Mouse (Mus musculus): Measurements from ENCODE around the gene Cdc42ep2.

The Cdc42ep2 gene

GRCm38 (mm10) chr19:5940173-5940572 is 15.6 kb upstream of the Cdc42ep2 start:
- DNase-seq, result no peak

GRCm38 (mm10) chr19:5939715-5940114 is 15.1 kb upstream of the Cdc42ep2 start:
- no peak for DNase-seq

GRCm38 (mm10) chr19:5938516-5938915 is 13.9 kb upstream of the Cdc42ep2 start:
- no peak for DNase-seq

DNA sequence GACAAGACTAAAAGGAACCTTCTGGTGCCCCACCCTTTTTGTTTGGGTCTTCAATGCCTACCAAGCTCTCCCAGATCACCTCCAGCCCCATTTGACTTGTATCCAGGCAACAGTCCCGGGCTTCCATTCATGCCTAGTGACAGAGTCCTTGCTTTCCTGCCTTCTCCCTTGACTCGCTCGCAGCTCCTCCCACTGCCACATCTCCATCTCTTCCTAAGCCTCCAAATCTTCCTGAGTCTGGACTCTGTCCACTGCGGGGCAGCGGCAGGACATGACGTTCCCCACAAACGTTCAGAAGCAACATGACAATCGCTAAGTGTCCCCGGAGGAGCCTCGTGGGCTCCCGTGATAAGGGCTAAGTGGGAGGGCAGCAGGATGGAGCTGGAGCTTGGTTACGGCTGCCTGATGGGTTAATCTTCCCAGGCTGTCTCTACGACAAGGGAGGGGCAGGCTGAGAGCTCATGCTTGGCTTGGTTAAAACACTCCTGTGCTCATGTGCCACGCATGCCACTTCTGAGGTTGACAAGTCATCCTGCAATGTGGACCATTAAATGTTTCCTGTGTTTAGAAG is 13.3 kb upstream of the Cdc42ep2 start:
- DNase-seq, result no peak

- no peak for DNase-seq
Observed at GRCm38 (mm10) chr19:5937095-5937835, 12.6 kb upstream of the Cdc42ep2 start.

DNA sequence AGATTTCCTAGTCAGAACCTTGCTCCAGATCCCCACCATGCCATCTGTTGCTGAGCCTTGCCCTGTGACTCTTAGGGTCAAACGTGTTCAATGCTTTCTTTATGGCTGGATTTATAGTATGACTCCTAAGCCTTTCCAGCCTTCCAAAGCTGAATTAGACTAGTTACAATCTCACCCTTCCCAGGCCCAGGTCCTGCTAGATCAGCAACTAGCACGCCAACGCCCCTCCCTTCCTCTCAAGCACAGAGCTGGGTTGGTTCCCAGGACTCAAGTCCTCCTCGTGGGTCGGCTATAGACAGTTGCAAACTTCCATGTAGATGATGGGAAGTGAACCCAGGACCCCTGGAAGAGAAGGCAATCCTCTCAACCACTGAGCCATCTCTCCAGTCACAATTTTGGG is 11.1 kb upstream of the Cdc42ep2 start:
- DNase-seq, result no peak

- no peak for DNase-seq
Observed at GRCm38 (mm10) chr19:5935266-5935665, 10.7 kb upstream of the Cdc42ep2 start.

GRCm38 (mm10) chr19:5929634-5930596 is 5.3 kb upstream of the Cdc42ep2 start:
- DNase-seq, result no peak

- DNase-seq, result no peak
Observed at GRCm38 (mm10) chr19:5928546-5928945, 3.9 kb upstream of the Cdc42ep2 start.

DNA sequence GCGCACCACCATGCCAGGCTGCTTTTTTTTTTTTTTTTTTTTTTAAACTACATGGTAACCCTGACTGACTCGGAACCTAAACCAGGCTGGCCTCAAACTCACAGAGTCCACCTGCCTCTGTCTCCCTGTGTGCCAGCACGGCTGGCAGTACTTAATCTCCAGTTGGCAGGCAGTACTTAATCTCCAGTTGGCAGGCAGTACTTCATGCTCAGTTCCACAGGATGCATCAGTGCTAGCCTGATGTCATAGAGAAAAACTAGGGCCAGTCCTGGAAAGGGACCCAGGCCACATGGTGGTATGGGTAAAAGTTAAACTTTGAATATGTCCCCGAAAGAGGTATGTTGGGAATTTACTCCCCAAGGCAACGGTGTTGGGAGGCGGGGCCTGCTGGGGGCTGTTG is 3.5 kb upstream of the Cdc42ep2 start:
- no peak for DNase-seq

DNA sequence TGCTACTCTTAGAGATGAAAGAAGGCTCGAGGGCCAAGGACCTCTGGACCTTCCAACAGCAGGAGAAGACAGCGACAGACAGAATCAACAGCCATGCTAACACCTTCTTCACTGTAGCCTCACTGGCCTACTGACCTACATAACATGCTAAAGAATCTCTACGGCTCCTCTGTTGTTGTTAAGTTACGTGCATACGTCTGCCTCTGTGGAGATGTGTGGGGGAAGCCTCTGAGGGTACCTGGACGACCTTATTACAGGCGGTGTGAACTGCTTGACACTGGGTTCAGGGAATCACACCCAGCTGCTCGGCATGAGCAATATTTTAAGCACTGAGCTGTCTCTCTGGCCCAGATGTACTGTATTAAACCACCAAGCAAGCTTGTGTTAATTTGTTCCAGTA is 2.9 kb upstream of the Cdc42ep2 start:
- no peak for DNase-seq

GRCm38 (mm10) chr19:5927026-5927425 is 2.4 kb upstream of the Cdc42ep2 start:
- no peak for DNase-seq

DNA sequence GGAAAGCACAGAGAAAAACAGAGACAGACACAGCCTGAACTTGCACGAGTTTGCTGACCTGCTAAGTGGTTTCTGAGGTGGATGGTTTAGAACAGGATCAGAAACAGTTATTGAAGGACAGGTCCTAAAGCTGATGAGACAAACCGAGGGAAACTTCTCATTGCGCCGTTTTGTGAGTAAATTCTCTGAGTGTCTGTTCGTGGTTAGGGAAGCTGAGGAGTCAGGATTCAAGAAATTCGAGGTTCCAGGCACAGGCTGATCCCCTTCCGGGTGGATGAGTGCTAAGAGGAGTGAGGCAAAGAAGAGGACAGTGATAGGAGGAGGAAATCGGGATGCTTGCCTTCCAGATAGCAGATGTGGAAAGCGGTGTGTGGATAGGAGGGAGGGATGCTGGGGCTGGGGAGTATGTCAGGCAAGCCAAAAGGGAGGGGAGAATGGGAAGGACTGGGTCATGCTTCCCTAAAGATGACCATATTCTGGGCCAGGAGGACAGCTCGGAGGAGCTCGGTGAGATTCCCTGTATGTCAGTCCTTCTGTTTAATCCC is 767 bp upstream of the Cdc42ep2 start:
- DNase-seq, result no peak

DNA sequence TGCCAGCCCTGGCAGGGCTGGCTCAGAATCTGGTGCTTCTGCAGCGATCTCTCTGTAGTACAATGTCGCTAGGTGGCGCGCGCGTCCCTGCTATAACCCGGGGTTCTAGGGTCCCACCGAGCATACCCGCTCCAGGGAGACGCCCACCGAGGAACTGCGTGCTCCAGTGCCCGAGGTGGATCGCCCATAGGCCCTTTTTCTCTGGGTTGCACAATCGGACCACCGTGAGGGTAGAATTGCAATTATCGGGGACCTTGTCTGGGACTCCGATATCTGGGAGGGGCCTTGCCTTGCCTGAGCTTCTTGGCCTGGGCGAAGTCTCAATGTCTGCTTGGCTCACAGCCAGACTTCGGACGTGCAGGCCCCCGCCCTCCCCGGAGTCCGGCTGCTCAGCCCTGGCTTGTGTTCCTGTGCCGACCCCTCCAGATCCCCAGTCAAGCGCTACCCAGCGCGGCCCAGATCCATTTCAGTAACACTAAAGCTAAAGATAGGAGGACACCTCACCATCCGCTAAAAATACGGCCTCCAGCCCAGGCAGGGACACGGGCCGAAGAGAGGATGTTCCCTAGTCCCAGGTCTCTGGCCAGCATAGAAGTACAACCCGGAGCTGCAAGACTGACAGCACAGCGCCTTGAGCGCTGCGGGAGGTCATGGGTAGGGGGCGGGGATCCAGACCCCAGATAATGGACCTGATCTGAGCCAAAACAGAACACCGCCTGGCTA is 465 bp downstream of the Cdc42ep2 start:
- peak; percentile 87 to 88 for DNase-seq

DNA sequence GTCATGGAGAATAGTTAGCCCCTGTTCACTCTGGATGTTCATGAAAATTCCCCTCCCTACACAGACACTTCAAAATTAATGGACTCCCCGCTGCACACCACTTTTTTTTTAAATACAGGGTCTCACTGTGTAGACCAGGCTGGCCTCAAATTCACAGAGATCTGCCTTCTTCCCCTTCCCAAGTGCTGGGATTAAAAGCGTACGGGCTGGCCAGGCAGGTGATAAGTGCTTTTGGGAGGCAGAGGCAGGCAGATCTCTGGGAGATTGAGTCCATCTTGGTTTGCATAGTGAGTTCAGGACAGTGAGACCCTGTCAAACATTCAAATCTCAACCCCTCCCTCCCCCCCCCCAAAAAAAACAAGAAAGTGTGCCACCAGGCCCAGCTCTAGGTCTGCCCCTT is 1.7 kb downstream of the Cdc42ep2 start:
- DNase-seq, result no peak

DNA sequence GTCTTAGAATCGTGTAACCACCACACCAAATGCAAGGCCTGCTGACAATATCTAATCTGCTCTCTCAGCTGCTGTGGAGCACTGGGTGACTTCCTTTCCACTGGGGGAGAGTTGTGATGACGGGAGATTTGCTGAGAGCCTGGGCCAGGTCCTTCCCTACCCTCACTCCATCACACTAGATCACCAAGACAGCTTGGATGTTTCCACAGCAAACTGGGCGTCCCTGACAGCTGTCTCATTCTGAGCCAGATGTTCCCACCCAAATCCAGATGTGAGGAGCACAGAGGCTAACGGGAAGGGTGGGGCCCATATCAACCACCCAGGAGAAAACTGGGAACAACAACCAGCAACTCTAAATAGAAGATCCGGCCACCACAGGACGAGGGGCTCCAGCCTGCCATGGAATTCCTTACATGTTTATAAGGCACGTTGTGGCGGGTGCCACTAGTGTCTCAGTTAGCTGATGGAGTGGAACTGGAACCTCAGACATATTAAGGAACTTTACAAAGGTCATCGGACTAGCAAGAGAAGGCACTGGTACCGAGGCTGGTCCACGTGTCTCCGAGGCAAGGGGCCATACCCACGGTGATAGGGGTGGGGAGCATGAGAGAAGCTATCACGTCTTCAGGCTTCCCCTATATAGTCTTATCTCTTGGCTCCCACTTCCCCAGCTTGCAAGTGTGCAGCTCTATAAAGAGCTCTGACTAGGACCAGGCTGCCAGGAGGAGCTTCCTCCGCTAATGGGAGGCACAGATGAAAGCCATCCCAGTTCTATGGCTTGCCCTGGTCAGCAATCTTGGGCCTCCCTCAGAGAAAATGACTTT is 2.3 kb downstream of the Cdc42ep2 start:
- DNase-seq, result no peak

DNA sequence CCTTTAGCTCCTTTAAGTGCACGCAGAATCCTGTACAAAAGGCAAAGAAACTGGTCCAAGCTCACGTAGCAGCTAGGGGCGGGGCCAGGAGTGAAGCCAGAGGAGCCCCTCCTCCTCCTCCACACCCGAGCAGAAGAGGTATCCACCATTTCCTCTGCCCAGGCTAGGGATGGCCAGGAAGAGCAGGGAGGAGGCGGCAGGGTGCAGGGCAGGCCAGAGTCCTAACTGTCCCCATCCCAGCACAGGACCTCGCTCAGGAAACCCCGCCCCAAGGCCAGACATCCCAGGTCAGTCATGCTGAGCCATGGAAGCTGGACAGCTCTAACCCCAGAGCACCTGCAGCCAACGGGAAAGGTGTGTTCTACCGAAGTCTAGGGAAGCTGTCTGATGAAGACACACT is 2.9 kb downstream of the Cdc42ep2 start:
- DNase-seq, result no peak

GRCm38 (mm10) chr19:5913007-5913719 is 11.5 kb downstream of the Cdc42ep2 start, which contains the start of gene Dpf2:
Gene Dpf2 (minus strand): TSS chr19:5913010.
- DNase-seq, result no peak

DNA sequence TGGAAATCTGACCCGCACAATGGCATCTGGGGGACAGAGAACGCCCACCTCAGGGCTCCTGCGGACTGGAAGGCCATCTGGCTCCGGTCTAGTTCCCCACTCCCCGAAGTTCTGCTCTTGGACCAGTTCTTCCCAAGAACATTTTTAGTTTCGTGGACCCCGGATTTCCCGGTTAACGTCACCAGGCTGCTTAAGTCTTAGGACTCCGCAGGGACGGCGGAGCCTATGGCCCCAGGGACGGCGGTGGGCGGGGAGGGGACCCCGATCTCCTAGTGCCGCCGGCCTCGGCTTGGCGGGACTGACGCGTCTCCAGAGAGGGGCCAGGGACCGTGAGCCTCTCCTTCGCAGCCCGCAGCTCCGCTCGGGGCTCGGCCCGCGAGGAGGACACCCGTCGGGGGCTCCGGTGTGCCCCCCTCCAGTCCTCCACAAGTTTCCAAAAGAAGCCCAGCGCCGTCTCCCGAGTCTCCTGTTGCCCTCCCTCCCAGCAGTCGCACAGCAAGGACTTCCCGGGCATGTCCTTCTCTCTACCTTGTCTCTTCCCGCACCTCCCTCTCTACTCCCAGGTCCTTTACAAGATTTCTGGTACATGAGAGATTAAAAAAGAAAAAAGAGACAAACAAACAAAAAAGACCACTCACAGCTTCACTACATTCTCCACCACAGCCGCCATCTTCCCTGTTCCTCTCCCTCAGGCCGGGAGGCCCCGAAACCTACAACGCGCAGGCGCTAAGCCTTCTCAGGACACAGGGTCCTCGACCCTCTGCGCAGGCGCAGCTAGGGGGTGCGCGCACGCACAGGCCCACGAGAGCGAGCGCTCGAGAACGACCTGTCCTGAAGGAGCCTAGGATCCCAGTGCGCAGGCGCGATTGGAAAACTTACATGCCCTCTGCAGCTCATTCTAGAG is 12.3 kb downstream of the Cdc42ep2 start:
- peak; percentile 97 for DNase-seq
